Mouse (Mus musculus) hindbrain, embryonic 12.5 days (tissue): ENCODE measurements around the gene Clip3. TPM values are rescaled to one million over a fixed set of nuclear protein-coding genes. Genes with fewer than 3 reads are reported as not detected.
A peak's percentile ranks its signal among the peaks of the same experiment; 100 is the strongest.

Experiments used
- ATAC-seq: fragments of 200-750 bp; cut with Nextera tagmentation; 2 replicates; pipeline ENCODE4 v1.8.0; 2017; ENCODE audit warnings: moderate TSS enrichment; ENCODE audit not compliant: low FRiP score
- H3K27ac ChIP-seq: fragments of 300-500 bp; sonication (generic); 2 replicates; pipeline ENCODE4 v1.5.1; 2016; ENCODE audit warnings: mild to moderate bottlenecking
- H3K27me3 ChIP-seq: fragments of 300-500 bp; sonication (generic); 2 replicates; pipeline ENCODE4 v1.6.1; 2016; ENCODE audit warnings: mild to moderate bottlenecking
- H3K36me3 ChIP-seq: fragments of 300-500 bp; sonication (generic); 2 replicates; pipeline ENCODE4 v1.6.1; 2016; ENCODE audit warnings: mild to moderate bottlenecking
- H3K4me1 ChIP-seq: fragments of 300-500 bp; sonication (generic); 2 replicates; pipeline ENCODE4 v1.6.1; 2016
- H3K4me2 ChIP-seq: fragments of 300-500 bp; sonication (generic); replicated peaks from 2 replicates; pipeline ENCODE4 v1.6.1; 2016; ENCODE audit warnings: mild to moderate bottlenecking
- H3K4me3 ChIP-seq: fragments of 300-500 bp; sonication (generic); 2 replicates; pipeline ENCODE4 v1.5.1; 2016; ENCODE audit warnings: mild to moderate bottlenecking
- H3K9ac ChIP-seq: fragments of 300-500 bp; sonication (generic); 2 replicates; pipeline ENCODE4 v1.6.1; 2016; ENCODE audit warnings: mild to moderate bottlenecking, moderate library complexity
- H3K9me3 ChIP-seq: fragments of 300-500 bp; sonication (generic); replicated peaks from 2 replicates; pipeline ENCODE4 v1.6.1; 2016; ENCODE audit warnings: mild to moderate bottlenecking
- WGBS: fragments of 180-500 bp; shearing (Covaris S2); methylation state at CpG from one replicate; pipeline ENCODE4 v1.1.7; 2016; 5-methylcytosine and 5-hydroxymethylcytosine counted together
- polyA plus RNA-seq: library from polyadenylated mRNA; unstranded; fragments of >200 nt; fragmentation: Nextera tagmentation; extraction: Ambion mirVana; gene quantifications from 2 replicates; pipeline ENCODE4 v1.2.1, GENCODE M21; 2016

The Clip3 gene
- polyA plus RNA-seq, 1 experiment from 2014 or later, result 74.8 TPM

- Histone ChIP-seq H3K27ac (peak overlapping the region; percentile 95), H3K9ac (peak overlapping the region; percentile 49), H3K4me2 (peak overlapping the region; percentile 93), H3K4me3 (peak overlapping the region; percentile 63), H3K4me1 (peaks cover 8% of the 10 kb centered on the region), H3K36me3 (no peaks in the 10 kb centered on the region), H3K27me3 (no peaks in the 10 kb centered on the region), H3K9me3 (no peaks in the 10 kb centered on the region)
- ATAC-seq, result peak; percentile 87
- WGBS, result under 1% methylated on average over 20 of the region's 20 CpGs
These were observed 10.8 kb upstream of the Clip3 start for GRCm38 (mm10) chr7:30280670-30281138.

GRCm38 (mm10) chr7:30281522-30281921 lies 10.0 kb upstream of the Clip3 start:
- no peak for ATAC-seq
- 73% methylated on average over 4 of the region's 4 CpGs for WGBS
- no peak overlapping the region for H3K4me3 ChIP-seq
- H3K4me1 ChIP-seq, result peaks cover 8% of the 10 kb centered on the region
- H3K27me3 ChIP-seq, result no peaks in the 10 kb centered on the region
- no peak overlapping the region for H3K27ac ChIP-seq
- H3K36me3 ChIP-seq, result no peaks in the 10 kb centered on the region
- H3K4me2 ChIP-seq, result no peak overlapping the region
- H3K9ac ChIP-seq, result no peak overlapping the region
- no peaks in the 10 kb centered on the region for H3K9me3 ChIP-seq

GRCm38 (mm10) chr7:30282740-30283139 lies 8.8 kb upstream of the Clip3 start:
- Histone ChIP-seq H3K27ac (no peak overlapping the region), H3K36me3 (no peaks in the 10 kb centered on the region), H3K27me3 (no peaks in the 10 kb centered on the region), H3K4me3 (no peak overlapping the region), H3K9ac (no peak overlapping the region), H3K4me1 (peaks cover 8% of the 10 kb centered on the region), H3K9me3 (no peaks in the 10 kb centered on the region), H3K4me2 (no peak overlapping the region)
- no peak for ATAC-seq
- 81% methylated on average over 7 of the region's 7 CpGs for WGBS

GRCm38 (mm10) chr7:30286701-30287410 lies 4.7 kb upstream of the Clip3 start:
- Histone ChIP-seq H3K9me3 (no peaks in the 10 kb centered on the region), H3K9ac (no peak overlapping the region), H3K4me3 (no peak overlapping the region), H3K36me3 (no peaks in the 10 kb centered on the region), H3K4me2 (no peak overlapping the region), H3K27me3 (no peaks in the 10 kb centered on the region), H3K4me1 (peaks cover 12% of the 10 kb centered on the region), H3K27ac (no peak overlapping the region)
- WGBS, result 66% methylated on average over 8 of the region's 8 CpGs
- no peak for ATAC-seq

- Histone ChIP-seq H3K27me3 (no peaks in the 10 kb centered on the region), H3K36me3 (no peaks in the 10 kb centered on the region), H3K4me2 (no peak overlapping the region), H3K4me1 (peaks cover 21% of the 10 kb centered on the region), H3K4me3 (no peak overlapping the region), H3K9me3 (no peaks in the 10 kb centered on the region), H3K9ac (no peak overlapping the region), H3K27ac (no peak overlapping the region)
- ATAC-seq, result no peak
- 74% methylated on average over 6 of the region's 6 CpGs for WGBS
These were observed 3.5 kb upstream of the Clip3 start for GRCm38 (mm10) chr7:30288046-30288445.

GRCm38 (mm10) chr7:30289071-30289713 lies 2.3 kb upstream of the Clip3 start:
- no peaks in the 10 kb centered on the region for H3K27me3 ChIP-seq
- peak overlapping the region; percentile 23; the same call in 1 of the 2 replicates for H3K27ac ChIP-seq
- H3K36me3 ChIP-seq, result peaks cover 8% of the 10 kb centered on the region
- no peak for ATAC-seq
- H3K4me3 ChIP-seq, result no peak overlapping the region
- H3K9ac ChIP-seq, result no peak overlapping the region
- WGBS, result 66% methylated on average over 7 of the region's 7 CpGs
- H3K9me3 ChIP-seq, result no peaks in the 10 kb centered on the region
- no peak overlapping the region; the same call in 1 of the 2 replicates for H3K4me2 ChIP-seq
- peaks cover 30% of the 10 kb centered on the region for H3K4me1 ChIP-seq

- peak; percentile 16; the same call in 1 of the 2 replicates for ATAC-seq
- no peak overlapping the region; the same call in 1 of the 2 replicates for H3K4me2 ChIP-seq
- peak overlapping the region; percentile 23; the same call in 1 of the 2 replicates for H3K27ac ChIP-seq
- H3K4me3 ChIP-seq, result no peak overlapping the region
- no peaks in the 10 kb centered on the region for H3K27me3 ChIP-seq
- WGBS, result 58% methylated on average over 10 of the region's 10 CpGs
- H3K9me3 ChIP-seq, result no peaks in the 10 kb centered on the region
- H3K4me1 ChIP-seq, result peaks cover 35% of the 10 kb centered on the region
- H3K9ac ChIP-seq, result no peak overlapping the region
- H3K36me3 ChIP-seq, result peaks cover 14% of the 10 kb centered on the region
These were observed 1.7 kb upstream of the Clip3 start for GRCm38 (mm10) chr7:30289714-30290399.

GRCm38 (mm10) chr7:30293795-30294194 lies 2.3 kb downstream of the Clip3 start:
- ATAC-seq, result no peak
- H3K36me3 ChIP-seq, result peaks cover 53% of the 10 kb centered on the region
- H3K9me3 ChIP-seq, result no peaks in the 10 kb centered on the region
- WGBS, result 86% methylated on average over 13 of the region's 13 CpGs
- 0 out of 2 replicates have a peak overlapping the region, but pooled peaks have one; percentile 12 for H3K4me2 ChIP-seq
- no peak overlapping the region for H3K4me3 ChIP-seq
- no peak overlapping the region for H3K27ac ChIP-seq
- H3K4me1 ChIP-seq, result peaks cover 35% of the 10 kb centered on the region
- H3K9ac ChIP-seq, result no peak overlapping the region
- H3K27me3 ChIP-seq, result no peaks in the 10 kb centered on the region

GRCm38 (mm10) chr7:30294296-30294695 lies 2.8 kb downstream of the Clip3 start:
- H3K9ac ChIP-seq, result no peak overlapping the region
- H3K36me3 ChIP-seq, result peaks cover 58% of the 10 kb centered on the region
- WGBS, result 91% methylated on average over 5 of the region's 5 CpGs
- H3K4me3 ChIP-seq, result no peak overlapping the region
- H3K4me2 ChIP-seq, result no peak overlapping the region
- no peak overlapping the region for H3K27ac ChIP-seq
- no peak for ATAC-seq
- H3K9me3 ChIP-seq, result no peaks in the 10 kb centered on the region
- H3K27me3 ChIP-seq, result no peaks in the 10 kb centered on the region
- peaks cover 33% of the 10 kb centered on the region for H3K4me1 ChIP-seq

- H3K9ac ChIP-seq, result no peak overlapping the region
- peaks cover 66% of the 10 kb centered on the region for H3K36me3 ChIP-seq
These were observed 3.6 kb downstream of the Clip3 start for GRCm38 (mm10) chr7:30295103-30295502.

GRCm38 (mm10) chr7:30296816-30297215 lies 5.3 kb downstream of the Clip3 start:
- Histone ChIP-seq H3K36me3 (peaks cover 78% of the 10 kb centered on the region), H3K27me3 (no peaks in the 10 kb centered on the region), H3K4me1 (peaks cover 23% of the 10 kb centered on the region), H3K9me3 (no peaks in the 10 kb centered on the region), H3K4me3 (no peak overlapping the region), H3K4me2 (no peak overlapping the region), H3K9ac (no peak overlapping the region), H3K27ac (no peak overlapping the region)
- WGBS, result 95% methylated on average over 15 of the region's 15 CpGs
- ATAC-seq, result no peak

More at GRCm38 (mm10) chr7:30295103-30295502, 3.6 kb downstream of the Clip3 start:
- Histone ChIP-seq H3K4me1 (peaks cover 27% of the 10 kb centered on the region), H3K27ac (no peak overlapping the region), H3K9me3 (no peaks in the 10 kb centered on the region), H3K4me3 (no peak overlapping the region), H3K4me2 (no peak overlapping the region), H3K27me3 (no peaks in the 10 kb centered on the region)
- WGBS, result 74% methylated on average over 10 of the region's 10 CpGs
- no peak for ATAC-seq

- no peaks in the 10 kb centered on the region for H3K9me3 ChIP-seq
- H3K27me3 ChIP-seq, result no peaks in the 10 kb centered on the region
- peaks cover 22% of the 10 kb centered on the region for H3K4me1 ChIP-seq
- no peak overlapping the region for H3K4me3 ChIP-seq
- no peak overlapping the region for H3K9ac ChIP-seq
- peaks cover 82% of the 10 kb centered on the region for H3K36me3 ChIP-seq
- H3K27ac ChIP-seq, result no peak overlapping the region
- no peak overlapping the region for H3K4me2 ChIP-seq
- no peak for ATAC-seq
- 86% methylated on average over 16 of the region's 16 CpGs for WGBS
These were observed 5.7 kb downstream of the Clip3 start for GRCm38 (mm10) chr7:30297266-30297665.
